Comparison of ENCODE assay signal across 29 mouse cellular contexts in genomic region chr9:52018505-52018904, GRCm38 (mm10). TPM values are rescaled to one million over a fixed set of nuclear protein-coding genes. Genes with fewer than 3 reads are reported as not detected.
DNase-seq lines count a peak whose midpoint lies in the region; ATAC-seq lines count a peak whose summit lies in the region.
"Had no signal": no experiment of that assay in that cellular context is flagged by ENCODE, and none has a peak within 500 bp of the region (broad histone marks: within the 10 kb centered on the region; RNA-seq: fewer than 3 reads in every experiment).

No protein-coding gene starts in this region.

- H3K27me3 ChIP-seq in neural tube, embryonic 15.5 days (replicated peaks), result no peaks in the 10 kb centered on the region
- H3K27me3 ChIP-seq: CH12.LX; embryonic facial prominence, embryonic 13.5 days; embryonic facial prominence, embryonic 15.5 days; forebrain, embryonic 12.5 days had no signal

- 88% methylated on average over 1 of the region's 1 CpGs for WGBS in neural tube, embryonic 15.5 days

- no peaks in the 10 kb centered on the region for H3K36me3 ChIP-seq in neural tube, embryonic 15.5 days
- H3K36me3 ChIP-seq: embryonic facial prominence, embryonic 13.5 days; embryonic facial prominence, embryonic 15.5 days; forebrain, embryonic 10.5 days; forebrain, embryonic 12.5 days; G1E had no signal

- no peak overlapping the region for H3K9ac ChIP-seq in neural tube, embryonic 15.5 days (replicated peaks)
- H3K9ac ChIP-seq: embryonic facial prominence, embryonic 13.5 days; embryonic facial prominence, embryonic 15.5 days; forebrain, embryonic 12.5 days had no signal

- H3K4me2 ChIP-seq in neural tube, embryonic 15.5 days, result no peak overlapping the region
- H3K4me2 ChIP-seq: embryonic facial prominence, embryonic 13.5 days; embryonic facial prominence, embryonic 15.5 days; forebrain, embryonic 12.5 days had no signal

- H3K9me3 ChIP-seq in neural tube, embryonic 15.5 days (replicated peaks), result no peaks in the 10 kb centered on the region
- H3K9me3 ChIP-seq: embryonic facial prominence, embryonic 13.5 days; embryonic facial prominence, embryonic 15.5 days; forebrain, embryonic 10.5 days; forebrain, embryonic 12.5 days; G1E had no signal

- H3K27ac ChIP-seq in neural tube, embryonic 15.5 days (replicated peaks), result no peak overlapping the region
- H3K27ac ChIP-seq: embryonic facial prominence, embryonic 13.5 days; embryonic facial prominence, embryonic 15.5 days; forebrain, embryonic 10.5 days; forebrain, embryonic 12.5 days had no signal

- DNase-seq in neural tube, embryonic 10.5 days (ENCODE audit: extremely low spot score, low spot score), result peak; percentile 1
- no peak for DNase-seq in gastrocnemius, postnatal 25 days
- no peak for DNase-seq in lung, postnatal 10 days
- DNase-seq: adrenal gland, adult 8-10 months; adrenal gland, postnatal 14 days; adrenal gland, postnatal 36 days; B cell, adult 2 months; cerebellum, adult 11-12 months; cerebellum, adult 2 months; cerebellum, adult 9-10 months; cerebellum, postnatal 10 days; cerebellum, postnatal 25 days; embryo, embryonic 11 days had no signal

- no peak overlapping the region for H3K4me3 ChIP-seq in neural tube, embryonic 15.5 days (replicated peaks)
- H3K4me3 ChIP-seq: embryonic facial prominence, embryonic 13.5 days; embryonic facial prominence, embryonic 15.5 days; erythroblast, embryonic 14.5 days; forebrain, embryonic 10.5 days; forebrain, embryonic 12.5 days had no signal

- no peaks in the 10 kb centered on the region for H3K4me1 ChIP-seq in neural tube, embryonic 15.5 days
- H3K4me1 ChIP-seq: embryonic facial prominence, embryonic 13.5 days; embryonic facial prominence, embryonic 15.5 days; forebrain, embryonic 10.5 days; forebrain, embryonic 12.5 days had no signal

- ATAC-seq in neural tube, embryonic 15.5 days (ENCODE audit: low FRiP score), result no peak
- ATAC-seq in common myeloid progenitor, adult 5-6 weeks (replicated peaks; ENCODE audit: low read depth, poor library complexity, severe bottlenecking), result 0 out of 2 replicates have a peak, but pooled peaks have one; percentile 15
- peak; percentile 75 for ATAC-seq in megakaryocyte, adult 5-6 weeks (ENCODE audit: poor library complexity, severe bottlenecking)
- ATAC-seq in frontal cortex, adult (ENCODE audit: low TSS enrichment), result no peak
- ATAC-seq: activated CD4-positive, CD25-positive, alpha-beta regulatory T cell, adult 4 months; CD4-positive, CD25-positive, alpha-beta regulatory T cell, adult 4 months; forebrain, embryonic 14.5 days; forebrain, embryonic 16.5 days; Patski had no signal

RNA-seq across cellular contexts. Expression of gene Rdx, which starts 28.5 kb away (rescaled TPM):
- polyA plus RNA-seq in neural tube, embryonic 15.5 days (2015; fragmentation: Nextera tagmentation; extraction: Ambion mirVana), result 72.5 and 81.2 TPM in 2 replicates
- 249 and 252 TPM in 2 replicates for total RNA-seq in common myeloid progenitor, adult 5-6 weeks (2017)
- 62.7 and 69.8 TPM in 2 replicates for total RNA-seq in megakaryocyte, adult 5-6 weeks (2015)
- total RNA-seq in megakaryocyte, adult 5-6 weeks (2017), result 164 and 165 TPM in 2 replicates
- total RNA-seq in gastrocnemius, postnatal 25 days (2021), result 100 to 1,000 TPM; 101 to 109 TPM

RNA-seq across cellular contexts. Expression of gene Fdx1, which starts 55.1 kb away (rescaled TPM):
- 37.2 and 41.2 TPM in 2 replicates for polyA plus RNA-seq in neural tube, embryonic 15.5 days (2015; fragmentation: Nextera tagmentation; extraction: Ambion mirVana)
- total RNA-seq in common myeloid progenitor, adult 5-6 weeks (2017), result 1.7 and 8.3 TPM in 2 replicates
- 9.5 and 12.1 TPM in 2 replicates for total RNA-seq in megakaryocyte, adult 5-6 weeks (2015)
- total RNA-seq in megakaryocyte, adult 5-6 weeks (2017), result 3.2 and 3.5 TPM in 2 replicates
- 10 to 100 TPM; 42.1 to 48.2 TPM for total RNA-seq in gastrocnemius, postnatal 25 days (2021)

Comparison
In these comparisons a context has a peak if more than half of its experiments do, and no peak if none do; other contexts are left out.
1. ATAC-seq: peak in common myeloid progenitor, adult 5-6 weeks (single experiment) and megakaryocyte, adult 5-6 weeks (single experiment); none in neural tube, embryonic 15.5 days (single experiment) and frontal cortex, adult (single experiment).